Mouse (Mus musculus) liver, embryonic 14.5 days (tissue): ENCODE results near the gene Olfr15.

Experiments used
- CTCF ChIP-seq: IDR thresholded peaks from 2 replicates; pipeline ENCODE4 v1.5.1; 2016; ENCODE audit warnings: antibody characterized with exemption, low read depth, control low read depth
- EP300 ChIP-seq: IDR thresholded peaks from 2 replicates; pipeline ENCODE4 v1.6.1; 2016; ENCODE audit warnings: antibody characterized with exemption, low read depth

DNA sequence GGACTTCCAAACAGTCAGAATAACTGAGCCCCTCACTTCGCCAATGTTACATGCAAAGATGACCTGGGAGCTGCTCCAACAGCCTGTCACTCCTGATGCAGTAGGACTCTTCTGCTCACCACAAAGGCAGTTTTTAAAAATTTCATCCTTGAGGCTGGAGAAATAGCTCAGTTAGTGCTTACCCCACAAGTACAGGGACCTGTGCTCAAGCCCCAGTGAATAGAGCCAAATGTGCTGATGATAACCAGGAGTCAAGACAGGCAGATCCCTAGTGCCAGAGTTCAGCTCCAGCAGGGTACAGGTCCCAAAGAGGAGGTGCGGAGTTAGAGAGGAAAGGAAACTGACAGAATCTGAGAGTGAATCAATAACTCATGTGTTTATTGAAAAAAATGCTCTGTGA is 4.8 kb downstream of the Olfr15 start:
- TF ChIP-seq EP300 (no peak), CTCF (no peak)
